26 mouse cellular contexts compared by ENCODE assay signal in genomic region chr14:11722101-11722500, GRCm38 (mm10).
DNase-seq lines count a peak whose midpoint lies in the region; ATAC-seq lines count a peak whose summit lies in the region.
"Had no signal": no experiment of that assay in that cellular context is flagged by ENCODE, and none has a peak within 500 bp of the region (broad histone marks: within the 10 kb centered on the region; RNA-seq: fewer than 3 reads in every experiment).

No protein-coding gene starts in this region.

- H3K9ac ChIP-seq in hindbrain, embryonic 13.5 days = no peak overlapping the region
- no peak overlapping the region for H3K9ac ChIP-seq in hindbrain, embryonic 12.5 days
- H3K9ac ChIP-seq: embryonic facial prominence, embryonic 13.5 days; embryonic facial prominence, embryonic 15.5 days; forebrain, embryonic 12.5 days had no signal

- H3K36me3 ChIP-seq in hindbrain, embryonic 13.5 days = no peaks in the 10 kb centered on the region
- no peaks in the 10 kb centered on the region for H3K36me3 ChIP-seq in hindbrain, embryonic 12.5 days
- H3K36me3 ChIP-seq: embryonic facial prominence, embryonic 13.5 days; embryonic facial prominence, embryonic 15.5 days; forebrain, embryonic 12.5 days; G1E had no signal

- no peaks in the 10 kb centered on the region for H3K27me3 ChIP-seq in hindbrain, embryonic 13.5 days
- no peaks in the 10 kb centered on the region for H3K27me3 ChIP-seq in hindbrain, embryonic 12.5 days
- H3K27me3 ChIP-seq: CH12.LX; embryonic facial prominence, embryonic 13.5 days; embryonic facial prominence, embryonic 15.5 days; forebrain, embryonic 12.5 days had no signal

- ATAC-seq in hindbrain, embryonic 13.5 days (ENCODE audit: low FRiP score) = no peak
- ATAC-seq in hindbrain, embryonic 12.5 days (ENCODE audit: low FRiP score) = no peak
- ATAC-seq: CD4-positive, CD25-positive, alpha-beta regulatory T cell, adult 4 months; forebrain, embryonic 14.5 days; forebrain, embryonic 16.5 days had no signal

- WGBS in hindbrain, embryonic 13.5 days = 30% methylated on average over 5 of the region's 5 CpGs
- 44% methylated on average over 5 of the region's 5 CpGs for WGBS in hindbrain, embryonic 12.5 days

- H3K9me3 ChIP-seq in hindbrain, embryonic 13.5 days = no peaks in the 10 kb centered on the region
- no peaks in the 10 kb centered on the region for H3K9me3 ChIP-seq in hindbrain, embryonic 12.5 days (replicated peaks)
- H3K9me3 ChIP-seq: embryonic facial prominence, embryonic 13.5 days; embryonic facial prominence, embryonic 15.5 days; forebrain, embryonic 12.5 days had no signal

- no peak overlapping the region for H3K4me2 ChIP-seq in hindbrain, embryonic 13.5 days
- H3K4me2 ChIP-seq in hindbrain, embryonic 12.5 days (replicated peaks) = no peak overlapping the region
- H3K4me2 ChIP-seq: embryonic facial prominence, embryonic 13.5 days; embryonic facial prominence, embryonic 15.5 days; forebrain, embryonic 12.5 days had no signal

- peak; percentile 27 for DNase-seq in Muller cell, postnatal 12 days (ENCODE audit: inconsistent ontology term)
- DNase-seq in retina, postnatal 1 day = peak; percentile 69
- DNase-seq in layer of hippocampus, adult 11-12 months (ENCODE audit: low spot score) = no peak
- DNase-seq: adrenal gland, adult 2 months; adrenal gland, postnatal 10 days; adrenal gland, postnatal 25 days; B cell, adult 2 months; cerebellum, adult 11 months; cerebellum, adult 18-20 months; cerebellum, adult 8-10 months; cerebellum, adult 9-11 months; cerebellum, postnatal 14 days; cerebellum, postnatal 36 days; embryo, embryonic 11 days had no signal

- no peak overlapping the region for H3K4me3 ChIP-seq in hindbrain, embryonic 13.5 days
- no peak overlapping the region for H3K4me3 ChIP-seq in hindbrain, embryonic 12.5 days
- H3K4me3 ChIP-seq: embryonic facial prominence, embryonic 13.5 days; embryonic facial prominence, embryonic 15.5 days; erythroblast, embryonic 14.5 days; forebrain, embryonic 10.5 days; forebrain, embryonic 12.5 days had no signal

- peak overlapping the region; percentile 52; the same call in 1 of the 2 replicates for H3K27ac ChIP-seq in hindbrain, embryonic 13.5 days
- H3K27ac ChIP-seq in hindbrain, embryonic 12.5 days = no peak overlapping the region
- H3K27ac ChIP-seq: embryonic facial prominence, embryonic 13.5 days; embryonic facial prominence, embryonic 15.5 days; forebrain, embryonic 10.5 days; forebrain, embryonic 12.5 days had no signal

- H3K4me1 ChIP-seq in hindbrain, embryonic 13.5 days (replicated peaks) = peaks cover 30% of the 10 kb centered on the region
- H3K4me1 ChIP-seq in hindbrain, embryonic 12.5 days = peaks cover 10% of the 10 kb centered on the region; the same call in 1 of the 2 replicates
- H3K4me1 ChIP-seq: embryonic facial prominence, embryonic 13.5 days; embryonic facial prominence, embryonic 15.5 days had no signal
